Mouse (Mus musculus) E14TG2a.4 (cell line): ENCODE results near the gene Rgmb.

Experiments used
- CTCF ChIP-seq: conservative IDR thresholded peaks from 2 replicates; pipeline ENCODE4 v1.5.1; 2014; ENCODE audit warnings: low read length
- NANOG ChIP-seq: IDR thresholded peaks from 2 replicates; pipeline ENCODE4 v1.6.1; 2014; ENCODE audit warnings: borderline replicate concordance, low read length, mixed read lengths
- POU5F1 ChIP-seq: IDR thresholded peaks from 2 replicates; pipeline ENCODE4 v1.6.1; 2014; ENCODE audit warnings: low read length, borderline replicate concordance

- no peak for TF ChIP-seq CTCF
- TF ChIP-seq POU5F1 = no peak
- TF ChIP-seq NANOG = no peak
Measured at GRCm38 (mm10) chr17:15828131-15828917, 2.5 kb downstream of the Rgmb start.
